Mouse (Mus musculus): ENCODE data around the gene Mndal. TPM values are rescaled to one million over a fixed set of nuclear protein-coding genes. Genes with fewer than 3 reads are reported as not detected.
"Not testable (repeated sequence)": the region's sequence is repeated elsewhere in the genome, so short reads cannot be mapped to it uniquely, and the experiment has no call there.

Gene Mndal
- polyA plus RNA-seq, 1 experiment from 2014 or later, result 3.6 TPM

DNA sequence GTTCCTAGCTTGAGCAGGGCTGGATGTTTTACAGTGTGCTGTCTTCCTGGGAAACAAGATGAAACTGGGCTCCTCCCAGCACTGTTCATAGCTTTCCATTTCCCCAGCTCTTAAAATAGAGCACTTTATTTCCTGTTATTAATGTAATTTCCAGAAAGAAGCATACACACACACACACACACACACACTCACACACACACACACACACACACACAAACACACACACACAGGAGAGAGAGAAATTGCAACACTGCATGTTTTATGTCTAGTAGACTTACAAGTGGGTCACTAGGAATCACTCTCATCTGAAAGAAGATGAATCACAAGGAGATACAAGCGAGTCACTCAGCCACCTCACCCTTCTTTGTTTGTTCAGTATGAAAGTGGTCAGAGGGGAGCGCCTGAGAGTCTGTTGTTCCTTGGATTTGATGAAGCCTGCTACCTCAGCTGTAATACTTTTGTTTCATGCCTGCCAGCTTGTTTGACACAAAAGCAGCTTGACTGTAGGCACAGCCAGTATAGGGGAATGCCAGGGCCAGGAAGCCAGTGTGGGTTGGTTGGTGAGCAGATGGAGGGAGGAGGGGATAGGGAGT lies 139.5 kb downstream of the Mndal start:
- H3K27me3 ChIP-seq (replicated peaks); H3K4me2 ChIP-seq; ATAC-seq (ENCODE audit: insufficient read depth, low FRiP score, low read depth); H3K4me1 ChIP-seq; H3K27ac ChIP-seq; H3K4me3 ChIP-seq (replicated peaks); H3K36me3 ChIP-seq; H3K9me3 ChIP-seq; H3K9ac ChIP-seq: not testable (repeated sequence)
- 58% methylated on average over 2 of the region's 2 CpGs for WGBS

DNA sequence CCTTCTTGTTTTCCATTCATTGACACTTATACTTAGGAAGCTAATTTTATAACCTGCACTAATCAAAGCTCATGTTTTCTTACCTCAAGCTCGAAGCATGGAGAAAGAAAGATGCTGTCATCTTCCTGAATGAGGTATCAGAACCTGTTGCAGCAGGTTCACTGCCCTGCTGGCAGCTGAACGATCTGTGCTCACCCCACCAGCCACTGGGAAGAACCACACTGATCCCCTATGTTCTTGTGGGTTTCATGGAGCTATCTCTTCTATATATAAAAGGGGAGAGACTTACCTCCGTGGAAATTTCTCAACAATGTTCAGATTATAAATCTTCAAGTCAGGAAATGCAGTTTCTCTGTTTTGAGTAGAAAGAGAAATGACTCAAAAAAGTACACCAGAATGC lies 140.1 kb downstream of the Mndal start:
- H3K27ac ChIP-seq; H3K9ac ChIP-seq; H3K4me2 ChIP-seq; H3K4me1 ChIP-seq; H3K36me3 ChIP-seq; ATAC-seq (ENCODE audit: insufficient read depth, low FRiP score, low read depth); H3K27me3 ChIP-seq (replicated peaks); H3K4me3 ChIP-seq (replicated peaks); H3K9me3 ChIP-seq: not testable (repeated sequence)
- 59% methylated on average over 3 of the region's 3 CpGs for whole genome bisulfite sequencing

DNA sequence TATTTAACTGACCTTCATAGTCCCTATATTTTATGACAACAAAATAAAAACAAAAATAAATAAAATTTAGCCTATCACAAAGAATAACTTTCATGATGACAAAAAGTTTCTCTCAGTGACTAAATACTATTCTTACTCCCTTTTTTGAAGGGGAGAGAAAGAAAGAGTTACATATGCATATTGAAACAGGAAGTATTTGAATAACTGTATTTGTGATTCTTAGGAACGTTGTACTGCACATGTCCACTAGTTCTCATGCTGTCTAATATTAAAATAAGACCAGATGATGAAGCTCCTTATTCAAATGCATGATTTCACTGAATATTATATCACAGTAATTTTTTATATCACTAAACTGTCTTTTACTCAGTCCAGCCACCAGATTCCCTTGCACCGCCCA lies 140.5 kb downstream of the Mndal start:
- not testable (repeated sequence) for ATAC-seq (ENCODE audit: insufficient read depth, low FRiP score, low read depth); H3K4me1 ChIP-seq; H3K9me3 ChIP-seq; H3K4me2 ChIP-seq; H3K27ac ChIP-seq; H3K9ac ChIP-seq; H3K36me3 ChIP-seq; H3K27me3 ChIP-seq (replicated peaks); H3K4me3 ChIP-seq (replicated peaks)
- WGBS, result 79% methylated on average over 2 of the region's 2 CpGs

Other genes with a start within 250 kb of the Mndal start
- 1.1 and 1.2 TPM in 2 replicates for gene Ifi207, start 200.7 kb downstream of the Mndal start, polyA plus RNA-seq (2015; fragmentation: Nextera tagmentation; extraction: Ambion mirVana)
- gene Ifi204, start 175.5 kb downstream of the Mndal start, polyA plus RNA-seq (2015; fragmentation: Nextera tagmentation; extraction: Ambion mirVana), result 2.6 and 2.9 TPM in 2 replicates
- gene Ifi211, start 29.4 kb downstream of the Mndal start, polyA plus RNA-seq (2015; fragmentation: Nextera tagmentation; extraction: Ambion mirVana), result 0.92 and 1.2 TPM in 2 replicates
- gene Ifi203, start 181 bp upstream of the Mndal start, polyA plus RNA-seq (2015; fragmentation: Nextera tagmentation; extraction: Ambion mirVana), result 1.9 and 3.2 TPM in 2 replicates
- gene Ifi202b, start 40.3 kb upstream of the Mndal start, polyA plus RNA-seq (2015; fragmentation: Nextera tagmentation; extraction: Ambion mirVana), result 0.43 and 0.82 TPM in 2 replicates
- gene Ifi205, start 89.3 kb upstream of the Mndal start, polyA plus RNA-seq (2015; fragmentation: Nextera tagmentation; extraction: Ambion mirVana), result 0.46 and 0.83 TPM in 2 replicates
- 0.05 and 0.09 TPM in 2 replicates for gene Olfr433, start 98.2 kb upstream of the Mndal start, polyA plus RNA-seq (2015; fragmentation: Nextera tagmentation; extraction: Ambion mirVana)
- not detected in 2 replicates for gene Olfr432, start 106.7 kb upstream of the Mndal start, polyA plus RNA-seq (2015; fragmentation: Nextera tagmentation; extraction: Ambion mirVana)
- not detected in 2 replicates for gene Olfr430, start 124.1 kb upstream of the Mndal start, polyA plus RNA-seq (2015; fragmentation: Nextera tagmentation; extraction: Ambion mirVana)
- not detected in 2 replicates for gene Olfr429, start 141.8 kb upstream of the Mndal start, polyA plus RNA-seq (2015; fragmentation: Nextera tagmentation; extraction: Ambion mirVana)
- gene Olfr427, start 154.4 kb upstream of the Mndal start, polyA plus RNA-seq (2015; fragmentation: Nextera tagmentation; extraction: Ambion mirVana), result not detected in 2 replicates
- not detected in 2 replicates for gene Olfr231, start 178.7 kb upstream of the Mndal start, polyA plus RNA-seq (2015; fragmentation: Nextera tagmentation; extraction: Ambion mirVana)
- not detected in 2 replicates for gene Olfr424, start 189.0 kb upstream of the Mndal start, polyA plus RNA-seq (2015; fragmentation: Nextera tagmentation; extraction: Ambion mirVana)
- not detected in 2 replicates for gene Olfr420, start 213.1 kb upstream of the Mndal start, polyA plus RNA-seq (2015; fragmentation: Nextera tagmentation; extraction: Ambion mirVana)
- 1.3 and 2.8 TPM in 2 replicates for gene Spta1, start 230.3 kb upstream of the Mndal start, polyA plus RNA-seq (2015; fragmentation: Nextera tagmentation; extraction: Ambion mirVana)

Data from stomach, embryonic 15.5 days (tissue).